ENCODE assay signal across 13 mouse cellular contexts in genomic region chr3:107748260-107748955, GRCm38 (mm10). TPM values are rescaled to one million over a fixed set of nuclear protein-coding genes. Genes with fewer than 3 reads are reported as not detected.
DNase-seq lines count a peak whose midpoint lies in the region; ATAC-seq and TF ChIP-seq lines count a peak whose summit lies in the region.
"Had no signal": no experiment of that assay in that cellular context is flagged by ENCODE, and none has a peak within 500 bp of the region (broad histone marks: within the 10 kb centered on the region; RNA-seq: fewer than 3 reads in every experiment).

No protein-coding gene starts in this region.

- TF ChIP-seq POLR2A in liver, adult 2 months (IDR thresholded peaks at IDR 0.05; ENCODE audit: extremely low read depth, insufficient read depth, low read length) = no peak

- H3K79me2 ChIP-seq in liver, adult 2 months (ENCODE audit: control insufficient read depth, insufficient read depth, low read length) = no peaks in the 10 kb centered on the region

- no peak overlapping the region for H3K4me3 ChIP-seq in liver, adult 2 months (ENCODE audit: insufficient read depth, low read depth, low read length)
- H3K4me3 ChIP-seq: neural tube, embryonic 13.5 days; stomach, embryonic 15.5 days had no signal

- intact Hi-C loops in left cerebral cortex, postnatal 36 days (cut with DNase I) = no loop called here

- no peak overlapping the region for H3K9ac ChIP-seq in liver, adult 2 months (ENCODE audit: low read depth, low read length)
- H3K9ac ChIP-seq: neural tube, embryonic 13.5 days; stomach, embryonic 15.5 days had no signal

- peaks cover 8% of the 10 kb centered on the region for H3K4me1 ChIP-seq in liver, adult 2 months (ENCODE audit: control insufficient read depth, insufficient read depth, low read length)
- H3K4me1 ChIP-seq: neural tube, embryonic 13.5 days; stomach, embryonic 15.5 days had no signal

- H3K27me3 ChIP-seq in liver, adult 2 months (ENCODE audit: control insufficient read depth, insufficient read depth, low read length) = no peaks in the 10 kb centered on the region
- H3K27me3 ChIP-seq: neural tube, embryonic 13.5 days; stomach, embryonic 15.5 days had no signal

- 85% methylated on average over 14 of the region's 14 CpGs for WGBS in liver, adult 2 months

- H3K36me3 ChIP-seq in liver, adult 2 months (ENCODE audit: control insufficient read depth, insufficient read depth, low read length) = peaks cover 33% of the 10 kb centered on the region

- TF ChIP-seq CTCF in liver, adult 2 months (IDR thresholded peaks at IDR 0.05; ENCODE audit: low read depth, low read length) = peak; percentile 67

- ATAC-seq in cerebellum, adult (ENCODE audit: insufficient number of reproducible peaks, low FRiP score, low TSS enrichment) = no peak
- no peak for ATAC-seq in CD4-positive, CD25-positive, alpha-beta regulatory T cell, adult 4 months

- peak; percentile 23 for DNase-seq in cerebellum, adult 9-11 months
- DNase-seq in liver, adult 2 months (ENCODE audit: extremely low read depth, low read depth, low spot score) = no peak
- DNase-seq in liver = no peak
- peak; percentile 52 for DNase-seq in 3134 (ENCODE audit: extremely low read depth, insufficient read length, low spot score)
- DNase-seq in R1 (ENCODE audit: low read depth, low spot score) = peak; percentile 32
- no peak for DNase-seq in left cerebral cortex, postnatal 36 days (ENCODE audit: low spot score in 2 of 2)
- DNase-seq: heart, postnatal 10 days; kidney, adult 11 months had no signal

- H3K27ac ChIP-seq in liver, adult 2 months (replicated peaks; ENCODE audit: insufficient read depth, low read depth, low read length) = no peak overlapping the region
- H3K27ac ChIP-seq: neural tube, embryonic 13.5 days; stomach, embryonic 15.5 days had no signal

RNA-seq across cellular contexts. Expression of gene Csf1, which starts 11.9 kb away (rescaled TPM):
- 3.0 and 3.3 TPM in 2 replicates for total RNA-seq in liver, adult 2 months (2014; rRNA removed)
- 4.6 and 6.6 TPM in 2 replicates for polyA plus RNA-seq in liver, adult 2 months (2012; rRNA removed)
- polyA plus RNA-seq in CD4-positive, CD25-positive, alpha-beta regulatory T cell, adult 4 months (2017; shearing (Covaris generic)) = 10 to 100 TPM; 11.9 to 19.7 TPM
- 10 to 100 TPM; 12.4 to 14.0 TPM for total RNA-seq in left cerebral cortex, postnatal 36 days (2021)
- total RNA-seq: megakaryocyte-erythroid progenitor cell, adult 5-6 weeks had no signal

RNA-seq across cellular contexts. Expression of gene Ahcyl1, which starts 52.0 kb away (rescaled TPM):
- total RNA-seq in liver, adult 2 months (2014; rRNA removed) = 50.2 and 52.9 TPM in 2 replicates
- polyA plus RNA-seq in liver, adult 2 months (2012; rRNA removed) = 40.4 and 42.3 TPM in 2 replicates
- 10 to 100 TPM; 12.1 to 22.1 TPM for polyA plus RNA-seq in CD4-positive, CD25-positive, alpha-beta regulatory T cell, adult 4 months (2017; shearing (Covaris generic))
- total RNA-seq in left cerebral cortex, postnatal 36 days (2021) = 100 to 1,000 TPM; 325 TPM

Comparison
In these comparisons a context has a peak if more than half of its experiments do, and no peak if none do; other contexts are left out.
1. DNase-seq: peak in cerebellum, adult 9-11 months (single experiment), 3134 (single experiment) and R1 (single experiment); none in liver, adult 2 months (single experiment), liver (single experiment) and left cerebral cortex, postnatal 36 days (0 of 2).